Mouse (Mus musculus) megakaryocyte, embryonic 14.5 days (primary cell): ENCODE data around the gene Igfbpl1.

ENCODE experiments used
- FLI1 ChIP-seq: IDR thresholded peaks from 2 replicates; pipeline ENCODE4 v1.6.1; 2012; ENCODE audit warnings: low read length, inconsistent platforms, mixed read lengths
- GATA1 ChIP-seq: IDR thresholded peaks from 3 replicates; pipeline ENCODE4 v1.6.1; 2012; ENCODE audit warnings: mixed read lengths, low read length, inconsistent platforms, borderline replicate concordance

DNA sequence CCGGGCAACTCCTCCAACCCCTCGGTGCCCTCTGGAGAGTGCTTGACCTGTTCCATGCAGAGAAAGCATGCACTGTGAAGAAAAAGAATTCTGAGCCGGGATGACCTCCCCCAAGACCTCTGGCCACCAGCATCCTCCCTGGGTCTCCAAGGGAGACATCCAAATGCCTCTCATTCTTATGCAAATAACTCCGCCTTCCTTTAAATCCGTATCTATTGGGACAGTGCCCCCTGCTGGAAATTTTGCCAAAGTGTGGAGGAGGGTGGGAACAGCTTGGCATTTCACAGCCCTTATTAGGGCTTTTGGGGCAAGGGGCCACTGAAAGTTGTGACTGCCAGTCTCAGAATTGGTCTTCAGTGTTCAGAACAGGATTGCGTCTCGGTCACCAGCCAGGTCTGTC lies 11.2 kb downstream of the Igfbpl1 start:
- no peak for TF ChIP-seq GATA1
- TF ChIP-seq FLI1: no peak
